Mouse (Mus musculus) urinary bladder, postnatal 10 days (tissue): ENCODE results near the gene Atf3.

Experiments
- DNase-seq: peaks from one replicate; pipeline ENCODE4 v3.0.0; 2022; ENCODE audit warnings: low spot score

The Atf3 gene

GRCm38 (mm10) chr1:191230355-191230931 lies 12.6 kb upstream of the Atf3 start:
- no peak for DNase-seq

- DNase-seq, result no peak
Measured at GRCm38 (mm10) chr1:191226570-191226969, 8.7 kb upstream of the Atf3 start.

GRCm38 (mm10) chr1:191225771-191226170 lies 7.9 kb upstream of the Atf3 start:
- no peak for DNase-seq

GRCm38 (mm10) chr1:191224981-191225703 lies 7.3 kb upstream of the Atf3 start:
- DNase-seq, result no peak

- peak; percentile 80 for DNase-seq
Measured at GRCm38 (mm10) chr1:191224302-191224980, 6.6 kb upstream of the Atf3 start.

GRCm38 (mm10) chr1:191223930-191224301 lies 6.1 kb upstream of the Atf3 start:
- DNase-seq, result no peak

- DNase-seq, result no peak
Measured at GRCm38 (mm10) chr1:191222031-191222430, 4.2 kb upstream of the Atf3 start.

GRCm38 (mm10) chr1:191220588-191220987 lies 2.7 kb upstream of the Atf3 start:
- no peak for DNase-seq

GRCm38 (mm10) chr1:191219748-191220147 lies 1.9 kb upstream of the Atf3 start:
- DNase-seq, result no peak

- no peak for DNase-seq
Measured at GRCm38 (mm10) chr1:191218583-191218982, 744 bp upstream of the Atf3 start.

GRCm38 (mm10) chr1:191215776-191216661 lies 1.8 kb downstream of the Atf3 start:
- DNase-seq, result no peak

GRCm38 (mm10) chr1:191211096-191211495 lies 6.7 kb downstream of the Atf3 start:
- no peak for DNase-seq

- DNase-seq, result no peak
Measured at GRCm38 (mm10) chr1:191205791-191206190, 12.0 kb downstream of the Atf3 start.

- DNase-seq, result no peak
Measured at GRCm38 (mm10) chr1:191204876-191205275, 13.0 kb downstream of the Atf3 start.

GRCm38 (mm10) chr1:191203496-191203895 lies 14.3 kb downstream of the Atf3 start:
- DNase-seq, result no peak

- DNase-seq, result no peak
Measured at GRCm38 (mm10) chr1:191202208-191202952, 15.5 kb downstream of the Atf3 start.

GRCm38 (mm10) chr1:191200816-191201602 lies 16.8 kb downstream of the Atf3 start:
- DNase-seq, result no peak

GRCm38 (mm10) chr1:191197916-191198315 lies 19.9 kb downstream of the Atf3 start:
- no peak for DNase-seq

GRCm38 (mm10) chr1:191196016-191196415 lies 21.8 kb downstream of the Atf3 start:
- no peak for DNase-seq

GRCm38 (mm10) chr1:191193657-191194424 lies 24.0 kb downstream of the Atf3 start:
- no peak for DNase-seq
